Mouse (Mus musculus) limb, embryonic 14.5 days (tissue): Measurements from ENCODE around the gene Gm10775. TPM values are rescaled to one million over a fixed set of nuclear protein-coding genes. Genes with fewer than 3 reads are reported as not detected.

Source experiments
- ATAC-seq: fragments of 200-750 bp; cut with Nextera tagmentation; 2 replicates; pipeline ENCODE4 v1.8.0; 2017; ENCODE audit warnings: low read depth, moderate number of reproducible peaks, moderate TSS enrichment; ENCODE audit not compliant: low FRiP score
- DNase-seq: peaks from one replicate; pipeline ENCODE4 v3.0.0-alpha.2; 2015; ENCODE audit warnings: low spot score
- H3K27ac ChIP-seq: fragments of 300-500 bp; sonication (generic); replicated peaks from 2 replicates; pipeline ENCODE4 v1.5.1; 2014; ENCODE audit warnings: low read depth, mild to moderate bottlenecking, low read length, moderate library complexity, mixed read lengths
- H3K27me3 ChIP-seq: fragments of 300-500 bp; sonication (generic); 2 replicates; pipeline ENCODE4 v1.6.1; 2014; ENCODE audit warnings: low read length, mixed read lengths; ENCODE audit not compliant: control insufficient read depth, insufficient read depth
- H3K36me3 ChIP-seq: fragments of 300-500 bp; sonication (generic); 2 replicates; pipeline ENCODE4 v1.6.1; 2014; ENCODE audit warnings: mild to moderate bottlenecking, low read length, moderate library complexity, mixed read lengths; ENCODE audit not compliant: control insufficient read depth, insufficient read depth
- H3K4me1 ChIP-seq: fragments of 300-500 bp; sonication (generic); 2 replicates; pipeline ENCODE4 v1.6.1; 2014; ENCODE audit warnings: antibody characterized with exemption, low read length, mixed read lengths; ENCODE audit not compliant: control insufficient read depth, insufficient read depth
- H3K4me2 ChIP-seq: fragments of 300-500 bp; sonication (generic); replicated peaks from 2 replicates; pipeline ENCODE4 v1.6.1; 2014; ENCODE audit warnings: low read depth, mild to moderate bottlenecking, low read length, moderate library complexity; ENCODE audit not compliant: severe bottlenecking
- H3K4me3 ChIP-seq: fragments of 300-500 bp; sonication (generic); replicated peaks from 2 replicates; pipeline ENCODE4 v1.5.1; 2014; ENCODE audit warnings: low read length
- H3K9ac ChIP-seq: fragments of 300-500 bp; sonication (generic); 2 replicates; pipeline ENCODE4 v1.6.1; 2014; ENCODE audit warnings: mild to moderate bottlenecking, low read depth, low read length, moderate library complexity; ENCODE audit not compliant: severe bottlenecking
- H3K9me3 ChIP-seq: fragments of 300-500 bp; sonication (generic); 2 replicates; pipeline ENCODE4 v1.6.1; 2016; ENCODE audit warnings: low read length; ENCODE audit not compliant: control insufficient read depth
- POLR2A ChIP-seq: fragments of 200-500 bp; IDR thresholded peaks from 2 replicates; pipeline ENCODE4 v1.8.0; 2012; ENCODE audit warnings: inconsistent platforms, mild to moderate bottlenecking, moderate library complexity, borderline replicate concordance; ENCODE audit not compliant: insufficient read depth, insufficient read length; ENCODE audit errors: extremely low read depth
- WGBS: fragments of 180-500 bp; shearing (Covaris S2); extraction: QIAGEN DNeasy Blood & Tissue Kit; methylation state at CpG from one replicate; pipeline ENCODE4 v1.1.7; 2014; 5-methylcytosine and 5-hydroxymethylcytosine counted together
- polyA plus RNA-seq, 2 experiments: library from polyadenylated mRNA; depleted of rRNA in 1 of 2; stranded (reverse) in 1 of 2; unstranded in 1 of 2; fragments of >200 nt; fragmentation: Nextera tagmentation in 1 of 2; extraction: Ambion mirVana in 1 of 2; gene quantifications; 2 replicates each; pipeline versions ENCODE4 v1.2.1 to v1.2.3; 2012 to 2014

The Gm10775 gene
- polyA plus RNA-seq, 2 experiments: not detected

DNA sequence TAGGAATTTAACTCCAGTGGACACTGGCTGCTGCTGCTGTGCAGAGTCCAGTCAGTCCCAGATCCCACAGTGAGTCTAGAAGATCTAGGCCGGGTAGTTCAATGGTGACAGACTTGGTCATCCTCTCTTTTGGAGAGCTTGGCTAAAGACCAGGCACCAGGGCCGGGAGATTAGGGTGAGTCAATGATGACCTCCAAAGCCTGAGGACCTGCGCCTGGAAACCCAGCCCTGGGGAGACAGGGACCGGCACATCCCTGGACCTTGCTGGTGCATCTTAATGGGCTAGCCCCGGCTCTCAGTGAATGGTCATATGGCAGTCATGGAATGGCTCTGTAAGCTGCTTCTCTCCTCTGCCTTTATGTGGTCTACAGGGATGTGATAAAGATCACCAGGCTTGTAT lies 2.7 kb downstream of the Gm10775 start:
- peaks cover 11% of the 10 kb centered on the region; the same call in 1 of the 2 replicates for H3K36me3 ChIP-seq
- no peak overlapping the region for H3K4me3 ChIP-seq
- H3K27me3 ChIP-seq: no peaks in the 10 kb centered on the region
- H3K27ac ChIP-seq: no peak overlapping the region
- H3K4me2 ChIP-seq: no peak overlapping the region
- peaks cover 69% of the 10 kb centered on the region for H3K9me3 ChIP-seq
- H3K9ac ChIP-seq: no peak overlapping the region
- TF ChIP-seq POLR2A: no peak
- DNase-seq (no peak), ATAC-seq (no peak)
- H3K4me1 ChIP-seq: no peaks in the 10 kb centered on the region
- 96% methylated on average over 5 of the region's 5 CpGs for WGBS

DNA sequence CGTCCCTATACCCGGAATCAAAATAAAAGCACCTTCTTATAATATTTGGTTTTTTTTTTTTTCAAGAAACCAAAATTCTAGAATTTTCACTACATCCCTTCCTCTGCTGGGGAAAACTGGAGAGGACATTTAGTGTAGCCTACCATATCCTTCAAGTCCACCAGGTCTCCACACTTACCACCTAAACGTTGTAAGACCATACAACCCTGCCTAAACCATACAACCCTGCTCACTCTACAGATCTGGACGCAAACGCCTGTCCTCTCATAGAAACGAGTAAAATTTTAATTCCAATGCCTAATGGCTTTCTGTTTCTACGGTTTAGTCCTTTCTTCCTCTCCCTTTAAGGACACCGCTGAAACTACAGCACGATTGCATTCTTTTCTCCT lies 18.6 kb downstream of the Gm10775 start:
- peaks cover 15% of the 10 kb centered on the region for H3K36me3 ChIP-seq

DNA sequence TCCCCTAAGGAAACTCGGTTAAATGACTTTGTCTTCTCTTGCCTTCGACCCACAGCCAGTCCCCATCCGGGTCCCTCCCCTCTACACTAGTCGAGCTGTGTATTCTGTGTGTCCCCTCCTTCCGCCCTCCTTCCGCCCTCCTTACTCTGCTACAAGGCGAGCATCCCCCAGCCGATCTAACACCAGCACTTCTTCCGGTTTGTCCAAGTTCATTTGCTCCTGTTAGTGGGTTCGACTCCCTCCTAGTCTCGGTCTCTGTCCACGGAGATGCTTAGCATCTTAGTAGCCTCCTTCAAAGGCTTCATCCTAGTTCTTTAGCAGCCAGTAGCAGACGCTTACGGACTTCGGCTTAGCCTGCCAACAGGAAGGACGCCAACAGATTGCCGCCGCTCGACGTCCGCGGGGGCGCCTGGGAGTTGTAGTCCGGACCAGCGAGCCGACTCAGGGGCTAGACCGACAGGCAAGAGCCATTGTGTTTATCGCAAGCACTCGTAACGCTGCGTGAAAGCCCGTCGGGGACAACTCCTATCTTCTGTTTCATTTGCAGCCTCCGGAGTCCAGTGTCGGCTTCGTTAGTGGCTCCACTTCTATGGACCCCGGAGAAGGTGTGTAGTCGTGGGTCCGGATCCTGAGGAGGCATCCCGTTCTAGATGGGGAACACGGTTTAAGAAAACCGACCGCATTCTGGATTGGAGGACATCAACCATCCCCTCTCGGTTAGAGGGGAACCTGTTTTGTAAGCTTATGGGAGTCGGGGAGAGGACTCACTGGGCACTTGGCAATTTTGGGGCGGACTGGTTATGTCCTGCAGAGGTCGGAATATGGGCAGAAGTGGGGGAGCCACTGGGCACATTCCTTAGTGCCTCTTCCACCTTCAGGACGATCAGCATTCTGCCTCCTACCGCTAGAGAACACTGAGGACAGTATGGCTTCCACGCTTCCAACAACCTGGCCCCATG lies 19.3 kb downstream of the Gm10775 start, which contains the start of gene Zfp369:
TSS of gene Zfp369 (plus strand) at position 432 of the 959 bp plus-strand sequence.
- Histone ChIP-seq H3K27ac (peak within 1 kb of the TSS; percentile 85), H3K27me3 (no peaks in the 10 kb centered on the region), H3K4me3 (peak within 1 kb of the TSS; percentile 61), H3K4me1 (no peaks in the 10 kb centered on the region), H3K9ac (peak within 1 kb of the TSS; percentile 72), H3K9me3 (peaks cover 23% of the 10 kb centered on the region), H3K4me2 (peak within 1 kb of the TSS; percentile 54), H3K36me3 (peaks cover 15% of the 10 kb centered on the region)
- peak; percentile 93 for DNase-seq
- TF ChIP-seq POLR2A: peak; percentile 79; the same call in 1 of the 2 replicates
- under 1% methylated on average over 50 of the region's 50 CpGs for WGBS
- peak; percentile 98 for ATAC-seq

More for the DNA sequence above, 18.6 kb downstream of the Gm10775 start:
- no peak for TF ChIP-seq POLR2A
- H3K4me2 ChIP-seq: peak overlapping the region; percentile 50
- H3K27ac ChIP-seq: peak overlapping the region; percentile 85
- no peaks in the 10 kb centered on the region for H3K27me3 ChIP-seq
- H3K4me3 ChIP-seq: peak overlapping the region; percentile 61
- no peaks in the 10 kb centered on the region for H3K4me1 ChIP-seq
- WGBS: 13% methylated on average over 9 of the region's 9 CpGs
- DNase-seq: peak; percentile 5
- ATAC-seq: peak; percentile 47
- H3K9me3 ChIP-seq: peaks cover 30% of the 10 kb centered on the region
- peak overlapping the region; percentile 72 for H3K9ac ChIP-seq

DNA sequence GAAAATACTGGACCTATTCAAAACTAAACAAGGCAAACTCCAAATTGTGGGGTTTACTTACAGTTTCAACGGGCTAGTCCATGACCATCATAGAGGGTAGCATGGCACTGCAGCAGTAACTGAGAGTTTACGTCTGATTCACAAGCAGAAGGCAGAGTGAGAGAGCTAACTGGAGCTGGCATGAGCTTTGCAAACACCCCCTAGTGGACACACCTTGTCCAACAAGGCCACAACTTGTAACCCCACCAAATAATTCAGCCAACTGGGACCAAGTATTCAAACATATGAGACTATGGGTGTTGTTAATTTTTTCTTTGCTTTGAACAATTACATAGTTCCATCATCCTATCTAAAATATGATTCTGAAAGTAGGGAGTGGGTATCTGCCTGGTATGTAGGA lies 27.4 kb downstream of the Gm10775 start:
- no peak overlapping the region for H3K27ac ChIP-seq
- H3K4me1 ChIP-seq: no peaks in the 10 kb centered on the region
- no peak overlapping the region for H3K4me2 ChIP-seq
- DNase-seq (no peak), ATAC-seq (no peak)
- no peaks in the 10 kb centered on the region for H3K27me3 ChIP-seq
- WGBS: 99% methylated on average over 2 of the region's 2 CpGs
- H3K9ac ChIP-seq: no peak overlapping the region
- peaks cover 67% of the 10 kb centered on the region for H3K36me3 ChIP-seq
- H3K4me3 ChIP-seq: no peak overlapping the region
- TF ChIP-seq POLR2A: no peak
- peaks cover 72% of the 10 kb centered on the region for H3K9me3 ChIP-seq

DNA sequence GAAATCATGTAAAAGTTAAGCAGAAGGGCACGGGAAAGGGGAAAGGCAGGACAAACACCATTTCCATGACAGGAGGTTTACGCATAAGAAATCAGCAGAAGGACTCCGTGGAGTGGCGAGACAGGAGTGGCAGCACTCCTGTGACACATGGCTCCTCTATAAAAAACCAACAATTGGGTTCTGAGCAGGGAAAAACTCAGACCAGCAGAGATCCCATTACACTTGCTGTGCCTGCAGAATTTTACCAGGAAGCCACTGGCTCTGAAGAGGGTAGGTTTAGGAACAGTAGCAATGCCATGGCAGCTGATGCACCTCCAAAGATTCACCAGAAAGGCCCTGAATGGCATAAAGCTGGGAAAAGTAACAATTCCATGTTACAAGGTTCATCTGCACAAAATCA lies 37.0 kb downstream of the Gm10775 start:
- no peak overlapping the region for H3K4me2 ChIP-seq
- H3K36me3 ChIP-seq: peaks cover 62% of the 10 kb centered on the region
- no peak overlapping the region for H3K27ac ChIP-seq
- WGBS: 97% methylated on average over 4 of the region's 4 CpGs
- ATAC-seq (no peak), DNase-seq (no peak)
- H3K4me1 ChIP-seq: no peaks in the 10 kb centered on the region
- no peak overlapping the region for H3K9ac ChIP-seq
- no peak overlapping the region for H3K4me3 ChIP-seq
- no peak for TF ChIP-seq POLR2A
- no peaks in the 10 kb centered on the region for H3K27me3 ChIP-seq
- H3K9me3 ChIP-seq: peaks cover 63% of the 10 kb centered on the region

Other genes with a start within 250 kb of the Gm10775 start
- not detected in 2 replicates for gene Spata31d1c, start 226.5 kb upstream of the Gm10775 start, polyA plus RNA-seq (2012; rRNA removed)
- not detected in 2 replicates for gene Spata31d1c, start 226.5 kb upstream of the Gm10775 start, polyA plus RNA-seq (2014; fragmentation: Nextera tagmentation; extraction: Ambion mirVana)
- gene Prss47, start 206.8 kb upstream of the Gm10775 start, polyA plus RNA-seq (2012; rRNA removed): not detected in 2 replicates
- gene Prss47, start 206.8 kb upstream of the Gm10775 start, polyA plus RNA-seq (2014; fragmentation: Nextera tagmentation; extraction: Ambion mirVana): not detected in 2 replicates
- 31.1 and 35.5 TPM in 2 replicates for gene Mfsd14b, start 146.6 kb upstream of the Gm10775 start, polyA plus RNA-seq (2012; rRNA removed)
- gene Mfsd14b, start 146.6 kb upstream of the Gm10775 start, polyA plus RNA-seq (2014; fragmentation: Nextera tagmentation; extraction: Ambion mirVana): 70.6 and 73.9 TPM in 2 replicates
- not detected in 2 replicates for gene Olfr465-ps1, start 121.5 kb upstream of the Gm10775 start, polyA plus RNA-seq (2012; rRNA removed)
- gene Olfr465-ps1, start 121.5 kb upstream of the Gm10775 start, polyA plus RNA-seq (2014; fragmentation: Nextera tagmentation; extraction: Ambion mirVana): not detected in 2 replicates
- not detected in 2 replicates for gene Olfr466, start 109.3 kb upstream of the Gm10775 start, polyA plus RNA-seq (2012; rRNA removed)
- not detected in 2 replicates for gene Olfr466, start 109.3 kb upstream of the Gm10775 start, polyA plus RNA-seq (2014; fragmentation: Nextera tagmentation; extraction: Ambion mirVana)
- gene Nlrp4f, start 53.6 kb upstream of the Gm10775 start, polyA plus RNA-seq (2012; rRNA removed): not detected in 2 replicates
- not detected in 2 replicates for gene Nlrp4f, start 53.6 kb upstream of the Gm10775 start, polyA plus RNA-seq (2014; fragmentation: Nextera tagmentation; extraction: Ambion mirVana)
- gene Zfp369, start 19.3 kb downstream of the Gm10775 start, polyA plus RNA-seq (2012; rRNA removed): 41.3 and 57.5 TPM in 2 replicates
- gene Zfp369, start 19.3 kb downstream of the Gm10775 start, polyA plus RNA-seq (2014; fragmentation: Nextera tagmentation; extraction: Ambion mirVana): 18.4 and 22.9 TPM in 2 replicates